Mouse (Mus musculus) gastrocnemius, postnatal 14 days (tissue): ENCODE measurements around the gene Emx2. TPM values are rescaled to one million over a fixed set of nuclear protein-coding genes. Genes with fewer than 3 reads are reported as not detected.

ENCODE experiments used
- DNase-seq: peaks from one replicate; pipeline ENCODE4 v3.0.0; 2021; ENCODE audit warnings: mixed read lengths
- intact Hi-C: fragments of 180-260 bp; cut with DNase I; formaldehyde crosslinking; loops from one replicate; pipeline ENCODE4 v1.15.1; 2025; ENCODE audit warnings: low total_unique reads
- long read RNA-seq, 2 experiments: library from polyadenylated mRNA; stranded (forward); transcript quantifications; one replicate each; pipeline ENCODE4 v2.0.0; 2021
- total RNA-seq, 2 experiments: library from RNA; stranded (reverse); gene quantifications; 2 replicates each; pipeline ENCODE4 v1.2.3; 2021

Gene Emx2
- 1 to 10 TPM in 1 of 2 experiments, under 1 TPM in 1; 0.66 to 1.2 TPM for total RNA-seq
- long read RNA-seq, experiment 1, result 0 reads
- long read RNA-seq, experiment 2, partial matches to known transcripts, result 0 of 3 reads
- long read RNA-seq, experiment 2, other reads (novel, unspliced or antisense), result 0 of 3 reads

DNA sequence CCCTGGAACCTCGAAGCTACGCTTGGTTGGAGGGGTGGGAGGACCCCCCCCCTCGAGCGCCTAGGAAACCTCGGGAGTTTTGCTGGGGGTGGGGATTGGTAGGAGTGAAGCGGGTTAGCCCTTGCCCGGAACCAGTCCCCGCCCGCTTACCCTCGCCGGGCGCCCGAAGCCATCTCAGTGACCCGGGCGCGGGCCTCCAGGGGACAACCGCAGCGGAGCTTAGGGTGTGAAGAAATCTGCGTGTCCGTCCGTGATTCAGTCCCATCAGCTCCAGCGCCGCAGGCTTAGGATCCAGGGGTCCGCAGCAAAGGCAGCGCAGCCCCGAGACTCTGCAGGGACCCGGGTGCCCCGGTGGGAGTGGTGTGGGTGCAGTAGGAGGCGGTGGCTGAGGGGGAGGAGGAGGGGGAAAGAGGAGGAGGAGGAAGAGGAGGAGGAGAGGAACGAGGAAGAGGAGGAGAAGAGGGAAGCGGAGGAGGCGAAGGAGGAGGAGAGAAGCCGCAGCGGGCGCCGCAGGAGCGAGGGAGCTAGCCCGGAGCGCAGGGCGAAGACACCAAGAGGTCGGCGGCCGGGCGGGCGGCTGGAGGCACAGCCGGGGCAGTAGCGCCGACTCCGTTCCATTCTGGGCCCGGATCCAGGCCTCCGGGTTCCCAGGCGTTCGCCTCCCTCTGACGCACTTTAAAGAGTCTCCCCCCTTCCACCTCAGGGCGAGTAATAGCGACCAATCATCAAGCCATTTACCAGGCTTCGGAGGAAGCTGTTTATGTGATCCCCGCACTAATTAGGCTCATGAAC lies at the start of gene Emx2:
Gene Emx2 (plus strand): TSS at position 422 of the 792 bp plus-strand sequence.
- peak; percentile 72 for DNase-seq
- intact Hi-C loops, result loop anchor here (10.0 kb wide), 1 partner anchor 857 kb away; no protein-coding TSS in a partner anchor

DNA sequence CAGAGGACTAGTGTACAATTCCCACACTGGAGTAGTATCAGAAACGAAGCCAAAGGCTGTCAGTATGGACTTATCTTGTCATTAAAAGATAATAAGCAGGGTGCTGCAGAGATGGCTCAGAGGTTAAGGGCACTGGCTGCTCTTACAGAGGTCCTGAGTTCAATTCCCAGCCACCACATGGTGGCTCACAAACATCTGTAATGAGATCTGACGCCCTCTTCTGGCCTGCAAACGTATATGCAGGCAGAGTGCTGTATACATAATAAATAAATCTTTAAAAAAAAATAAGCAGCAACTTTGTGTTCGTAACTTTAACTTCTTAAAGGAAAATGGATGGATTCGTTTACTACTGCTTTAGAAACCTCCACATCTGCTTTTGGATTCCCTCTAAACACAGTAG lies 44.0 kb upstream of the Emx2 start:
- intact Hi-C loops, result no loop called here
- no peak for DNase-seq

DNA sequence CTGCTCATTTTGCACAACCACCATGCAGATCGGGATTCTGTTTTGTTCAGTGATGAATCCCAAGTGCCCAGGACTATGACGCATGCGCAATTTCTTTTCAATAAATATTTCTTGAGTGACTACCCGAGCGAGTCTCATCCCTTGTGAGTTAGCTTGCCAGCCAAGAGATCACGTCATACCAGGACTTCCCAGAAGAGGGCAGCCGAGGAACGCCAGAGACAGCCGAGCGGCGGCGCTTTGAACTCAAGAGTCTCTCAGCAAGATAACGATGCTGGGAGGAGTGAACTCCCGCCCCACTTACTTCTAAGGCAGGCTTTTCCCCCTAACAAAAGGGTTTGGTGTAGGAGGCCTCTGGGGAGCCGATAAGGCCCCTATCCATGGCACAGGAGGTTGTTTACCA lies 40.1 kb upstream of the Emx2 start:
- intact Hi-C loops, result no loop called here

DNA sequence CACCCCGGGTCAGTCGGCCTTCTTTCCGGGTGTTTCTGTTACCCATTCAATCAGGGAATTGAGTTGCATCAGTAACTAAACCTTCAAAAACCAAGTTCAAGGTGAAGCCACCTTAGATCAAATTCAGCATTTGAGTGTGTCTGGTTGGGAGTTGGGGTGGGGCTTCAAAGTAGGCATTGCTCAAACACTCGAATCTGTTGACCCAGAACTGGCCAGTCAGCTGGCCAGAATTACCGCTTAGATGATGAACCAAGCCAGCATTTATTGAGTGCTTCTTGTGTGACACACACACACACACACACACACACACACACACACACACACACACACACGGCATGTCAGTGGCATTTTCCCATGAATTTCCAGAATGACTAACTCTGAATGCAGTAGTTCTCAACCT lies 39.5 kb upstream of the Emx2 start:
- no peak for DNase-seq
- intact Hi-C loops, result no loop called here

More for the DNA sequence above, 40.1 kb upstream of the Emx2 start:
- DNase-seq, result peak; percentile 85

- intact Hi-C loops, result no loop called here
- no peak for DNase-seq
Observed at GRCm38 (mm10) chr19:59422393-59422792, 35.8 kb upstream of the Emx2 start.

DNA sequence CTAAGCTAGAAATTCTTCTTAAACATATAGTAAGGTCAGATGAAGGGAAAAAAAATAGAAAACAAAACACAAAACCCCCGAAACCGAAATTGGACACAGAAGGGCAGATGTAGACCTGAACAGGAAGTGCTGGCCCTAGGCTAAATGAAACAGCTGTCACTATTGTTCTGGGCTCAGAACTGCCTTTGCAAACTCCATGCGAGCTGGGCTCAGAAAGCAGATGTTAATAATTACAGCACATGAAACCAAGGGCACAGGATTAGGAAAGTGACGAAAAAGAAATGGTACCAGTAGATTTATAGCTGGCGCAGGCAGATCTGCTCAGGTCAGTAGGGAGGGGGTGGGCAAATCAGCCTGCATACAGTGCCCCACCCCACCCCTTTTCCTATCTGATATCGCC lies 34.5 kb upstream of the Emx2 start:
- intact Hi-C loops, result no loop called here
- no peak for DNase-seq

DNA sequence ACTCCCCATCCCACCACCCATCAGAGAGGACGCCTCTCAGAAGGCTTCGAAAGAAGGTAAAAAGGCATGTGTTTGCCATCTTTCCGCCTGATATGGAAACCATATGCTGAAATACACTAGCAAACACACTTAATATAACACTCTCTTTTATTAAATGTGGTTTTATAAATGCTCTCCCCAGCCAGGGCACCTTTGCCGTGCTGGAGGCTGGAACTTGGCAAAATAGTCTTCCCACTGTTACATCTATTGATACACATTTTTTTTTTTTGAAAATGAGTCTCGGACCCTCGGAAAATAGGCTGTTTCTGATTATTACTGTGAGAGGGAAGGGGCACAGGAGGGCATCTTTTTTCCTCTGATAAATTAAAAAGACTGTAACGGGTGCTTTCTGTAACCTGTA lies 33.2 kb upstream of the Emx2 start:
- intact Hi-C loops, result no loop called here
- DNase-seq, result no peak

- intact Hi-C loops, result no loop called here
- DNase-seq, result peak; percentile 11
Observed at GRCm38 (mm10) chr19:59432286-59432685, 25.9 kb upstream of the Emx2 start.

DNA sequence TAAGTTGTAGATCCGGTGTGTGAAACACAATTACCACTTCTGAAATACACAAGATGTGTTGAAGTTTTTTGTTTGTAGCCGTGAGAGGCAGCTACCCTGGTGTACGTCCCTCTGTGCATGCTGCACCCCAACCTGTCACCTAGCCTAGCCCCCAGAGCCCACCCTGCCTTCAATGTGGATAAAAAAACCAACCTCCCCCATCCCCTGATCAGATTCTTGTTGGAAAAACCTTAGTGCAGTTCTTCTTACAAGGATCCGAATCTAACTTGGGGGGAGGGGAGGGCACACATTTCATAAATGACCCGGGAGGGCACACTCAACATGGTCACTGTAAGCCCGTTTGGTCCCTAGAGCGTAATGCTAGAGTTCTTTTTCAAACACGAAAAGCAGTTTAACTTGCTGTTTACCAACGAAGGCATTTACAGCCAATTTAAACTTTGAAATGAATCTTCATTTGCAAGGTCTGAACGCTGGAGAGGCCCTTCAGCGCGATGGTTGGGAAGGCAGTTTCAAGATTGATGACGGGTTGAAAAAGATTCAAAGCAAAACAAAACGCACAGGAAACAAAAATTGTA lies 7.5 kb upstream of the Emx2 start:
- intact Hi-C loops, result loop anchor here (5.0 to 10.0 kb wide), 2 partner anchors 692 to 864 kb away; no protein-coding TSS in a partner anchor
- no peak for DNase-seq

DNA sequence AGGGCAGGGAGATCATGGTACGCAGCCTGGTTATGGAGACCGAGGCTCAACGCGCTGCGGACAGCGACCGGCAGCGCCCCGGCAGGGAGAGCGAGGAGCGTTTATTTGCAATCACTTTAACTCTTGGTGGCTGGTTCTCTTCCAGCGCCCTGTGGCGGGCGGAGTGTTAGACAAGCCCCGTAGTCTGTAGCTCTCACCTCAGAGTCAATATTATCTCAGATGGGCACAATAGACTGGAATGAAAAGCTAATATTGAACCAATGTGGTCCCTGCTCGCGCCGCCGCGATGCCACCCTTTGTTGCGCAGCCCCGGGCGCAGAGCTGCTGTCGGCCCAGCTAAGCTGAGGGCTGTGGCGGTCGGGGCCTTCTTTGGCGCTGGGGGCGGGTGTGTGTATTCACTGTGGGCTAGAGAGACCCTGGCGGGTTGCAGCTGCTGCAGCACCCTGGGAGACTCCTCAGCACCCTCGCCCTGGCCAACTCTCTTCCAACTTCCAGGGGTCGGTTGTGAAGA lies 6.7 kb upstream of the Emx2 start:
- no peak for DNase-seq
- intact Hi-C loops, result loop anchor here (5.0 to 10.0 kb wide), 2 partner anchors 691 to 863 kb away; no protein-coding TSS in a partner anchor

- intact Hi-C loops, result loop anchor here (5.0 to 10.0 kb wide), 2 partner anchors 690 to 862 kb away; no protein-coding TSS in a partner anchor
- DNase-seq, result no peak
Observed at GRCm38 (mm10) chr19:59452321-59452720, 5.9 kb upstream of the Emx2 start.

GRCm38 (mm10) chr19:59453591-59453990 lies 4.6 kb upstream of the Emx2 start:
- intact Hi-C loops, result loop anchor here (5.0 to 10.0 kb wide), 2 partner anchors 689 to 861 kb away; no protein-coding TSS in a partner anchor

GRCm38 (mm10) chr19:59454196-59454595 lies 4.0 kb upstream of the Emx2 start:
- intact Hi-C loops, result loop anchor here (5.0 to 10.0 kb wide), 2 partner anchors 688 to 861 kb away; no protein-coding TSS in a partner anchor
- peak; percentile 79 for DNase-seq

More at GRCm38 (mm10) chr19:59453591-59453990, 4.6 kb upstream of the Emx2 start:
- DNase-seq, result no peak

DNA sequence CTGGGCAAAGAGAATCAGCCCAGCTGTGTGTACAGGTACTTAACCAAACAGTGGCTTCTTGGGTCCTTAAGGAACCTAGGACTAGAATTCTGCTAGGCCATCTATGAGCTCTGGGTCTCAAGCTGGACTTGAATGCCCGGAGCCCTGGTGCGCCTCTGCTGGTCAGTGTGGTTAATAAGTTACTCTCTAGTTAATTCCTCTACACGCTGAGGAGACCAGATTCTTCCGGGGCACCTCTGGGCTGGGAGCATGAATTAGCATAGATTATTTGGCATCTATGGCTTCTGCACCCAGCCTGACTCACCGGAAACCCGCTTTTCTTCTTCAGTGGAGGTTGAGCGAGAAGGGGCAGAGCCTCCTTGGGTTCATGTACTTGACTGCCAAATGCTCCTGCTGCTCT lies 2.5 kb upstream of the Emx2 start:
- intact Hi-C loops, result loop anchor here (10.0 kb wide), 1 partner anchor 859 kb away; no protein-coding TSS in a partner anchor
- no peak for DNase-seq

DNA sequence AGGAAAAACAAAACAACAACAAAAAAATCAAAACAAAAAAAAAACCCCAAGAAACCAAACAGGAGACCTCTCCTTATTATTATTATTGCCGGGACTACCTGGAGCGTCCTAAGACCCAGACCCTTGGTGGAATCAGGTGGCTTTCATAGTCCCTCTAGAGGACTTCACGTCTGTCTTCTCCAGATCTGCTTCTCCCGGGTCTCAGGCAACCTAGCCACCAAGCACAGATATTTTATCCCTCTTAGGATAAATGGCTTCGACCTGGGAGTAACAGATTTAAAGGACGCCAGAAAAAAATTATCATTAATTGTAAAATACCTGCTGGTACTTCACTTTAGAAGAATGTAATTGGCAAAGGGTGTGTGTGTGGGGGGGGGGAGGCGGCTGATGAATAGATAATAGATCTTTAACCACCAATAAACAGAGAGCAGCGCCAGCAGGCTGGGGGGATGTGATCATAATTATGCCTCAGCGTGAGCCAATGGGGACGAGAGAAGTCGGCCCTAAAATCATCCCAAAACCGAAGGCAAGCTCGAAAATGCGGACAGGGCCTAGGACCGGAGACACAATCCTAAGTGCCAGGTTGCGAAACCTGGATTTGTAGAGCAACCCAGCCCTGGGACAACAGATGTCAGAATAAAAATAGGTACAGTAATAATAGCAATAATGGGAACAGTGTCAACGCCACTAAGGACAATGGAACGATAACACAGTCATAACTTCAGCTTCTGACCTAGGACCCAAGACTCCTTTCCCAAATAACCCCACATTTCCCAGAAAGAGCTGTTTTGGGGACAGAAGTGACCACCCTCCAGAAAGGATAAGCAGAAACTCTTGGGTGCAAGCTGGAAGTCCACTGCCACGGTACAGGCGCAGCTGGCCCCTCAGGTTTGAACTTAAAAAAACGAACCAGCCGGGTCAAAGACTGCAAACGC lies 894 bp upstream of the Emx2 start:
- intact Hi-C loops, result loop anchor here (10.0 kb wide), 1 partner anchor 858 kb away; no protein-coding TSS in a partner anchor

DNA sequence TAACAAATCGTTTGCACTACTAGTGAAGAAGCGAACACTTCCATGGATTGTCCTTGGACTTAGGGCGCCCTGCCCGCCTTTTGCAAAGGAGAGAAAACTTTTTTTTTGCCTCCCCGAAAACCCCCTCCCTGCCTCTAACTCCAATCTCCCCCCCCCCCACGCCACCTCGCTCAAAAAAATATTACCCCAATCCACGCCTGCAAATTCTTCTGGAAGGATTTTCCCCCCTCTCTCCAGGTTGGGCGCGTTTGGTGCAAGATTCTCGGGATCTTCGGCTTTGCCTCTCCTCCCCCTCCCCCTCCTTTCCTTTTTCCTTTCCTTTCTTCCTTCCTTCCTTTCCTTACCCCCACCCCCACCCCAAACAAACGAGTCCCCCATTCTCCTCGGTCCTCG lies 567 bp downstream of the Emx2 start:
- no peak for DNase-seq
- intact Hi-C loops, result loop anchor here (10.0 kb wide), 1 partner anchor 856 kb away; no protein-coding TSS in a partner anchor

More for the DNA sequence above, 894 bp upstream of the Emx2 start:
- no peak for DNase-seq

DNA sequence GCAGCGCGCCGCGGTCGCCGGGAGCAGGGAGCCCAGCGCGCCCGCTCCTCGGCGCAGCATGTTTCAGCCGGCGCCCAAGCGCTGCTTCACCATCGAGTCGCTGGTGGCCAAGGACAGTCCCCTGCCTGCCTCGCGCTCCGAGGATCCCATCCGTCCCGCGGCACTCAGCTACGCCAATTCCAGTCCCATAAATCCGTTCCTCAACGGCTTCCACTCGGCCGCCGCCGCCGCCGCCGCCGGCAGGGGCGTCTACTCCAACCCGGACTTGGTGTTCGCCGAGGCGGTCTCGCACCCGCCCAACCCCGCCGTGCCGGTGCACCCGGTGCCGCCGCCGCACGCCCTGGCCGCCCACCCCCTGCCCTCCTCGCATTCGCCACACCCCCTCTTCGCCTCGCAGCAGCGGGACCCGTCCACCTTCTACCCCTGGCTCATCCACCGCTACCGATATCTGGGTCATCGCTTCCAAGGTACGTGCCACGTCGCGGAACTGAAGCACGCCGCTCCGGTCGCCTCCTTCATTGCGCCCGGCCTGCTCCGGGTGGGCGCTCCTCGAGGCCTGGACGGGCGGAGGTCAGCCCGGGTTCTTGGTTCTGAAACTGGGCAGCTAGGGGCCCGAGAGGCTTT lies 1.1 kb downstream of the Emx2 start:
- intact Hi-C loops, result loop anchor here (10.0 kb wide), 1 partner anchor 856 kb away; no protein-coding TSS in a partner anchor

GRCm38 (mm10) chr19:59459811-59460241 lies 1.7 kb downstream of the Emx2 start:
- no peak for DNase-seq
- intact Hi-C loops, result loop anchor here (10.0 kb wide), 1 partner anchor 855 kb away; no protein-coding TSS in a partner anchor

More for the DNA sequence above, 1.1 kb downstream of the Emx2 start:
- peak; percentile 29 for DNase-seq
